Mouse (Mus musculus) kidney, postnatal 10 days (tissue): ENCODE data around the gene Trmt5.
A peak's percentile ranks its signal among the peaks of the same experiment; 100 is the strongest.

Experiments used
- DNase-seq: peaks from one replicate; pipeline ENCODE4 v3.0.0; 2021; ENCODE audit warnings: mixed read lengths

Trmt5 gene

GRCm38 (mm10) chr12:73286287-73287092 lies at the start of gene Trmt5, which contains the start of gene Slc38a6:
Gene Trmt5, minus strand, starts transcription at chr12:73286710.
Gene Slc38a6, plus strand, starts transcription at chr12:73286779.
- peak; percentile 96 for DNase-seq

- DNase-seq: peak; percentile 43
Measured at GRCm38 (mm10) chr12:73334051-73334551, 47.6 kb upstream of the Trmt5 start.

GRCm38 (mm10) chr12:73332701-73333100 lies 46.2 kb upstream of the Trmt5 start:
- no peak for DNase-seq

DNA sequence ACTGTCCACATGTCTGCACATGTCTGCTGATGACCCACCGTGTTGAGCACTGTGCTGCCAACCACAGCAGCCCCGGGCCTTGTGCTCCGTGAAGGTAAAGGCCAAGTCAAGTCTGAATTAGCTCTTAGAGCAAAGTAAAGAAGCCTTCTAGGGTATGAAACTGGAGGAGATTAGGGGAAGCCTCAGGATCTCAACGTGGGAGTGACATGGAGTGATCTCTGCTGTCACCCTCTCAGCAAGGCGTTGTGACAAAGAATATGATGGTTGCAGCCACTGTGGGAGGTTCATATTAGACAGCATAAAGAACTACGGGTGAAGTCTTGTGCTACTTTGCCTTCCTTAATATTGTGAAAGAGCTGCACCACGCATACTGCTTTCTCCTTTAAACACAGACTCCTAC lies 43.7 kb upstream of the Trmt5 start:
- no peak for DNase-seq

- no peak for DNase-seq
Measured at GRCm38 (mm10) chr12:73328448-73329167, 42.1 kb upstream of the Trmt5 start.

DNA sequence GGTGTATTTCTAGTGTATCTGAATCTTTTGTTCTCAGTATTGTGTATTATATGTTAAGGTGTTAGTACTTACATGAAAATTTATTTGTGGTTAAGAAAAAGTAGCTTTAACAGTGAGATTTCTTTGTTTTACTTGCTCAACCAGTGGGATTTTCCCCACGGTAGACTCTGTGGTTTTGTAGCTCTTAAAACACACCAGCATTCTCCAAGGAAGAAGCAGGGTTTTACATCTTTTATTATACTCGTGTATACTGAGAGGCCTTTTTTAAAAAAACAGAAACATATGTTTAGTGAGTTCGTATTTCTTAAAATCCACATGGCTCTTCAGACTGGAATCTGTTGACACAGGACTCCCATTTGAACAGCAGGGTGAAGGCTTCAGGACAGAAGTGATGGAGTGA lies 40.9 kb upstream of the Trmt5 start:
- DNase-seq: no peak

- no peak for DNase-seq
Measured at GRCm38 (mm10) chr12:73325617-73326016, 39.1 kb upstream of the Trmt5 start.

DNA sequence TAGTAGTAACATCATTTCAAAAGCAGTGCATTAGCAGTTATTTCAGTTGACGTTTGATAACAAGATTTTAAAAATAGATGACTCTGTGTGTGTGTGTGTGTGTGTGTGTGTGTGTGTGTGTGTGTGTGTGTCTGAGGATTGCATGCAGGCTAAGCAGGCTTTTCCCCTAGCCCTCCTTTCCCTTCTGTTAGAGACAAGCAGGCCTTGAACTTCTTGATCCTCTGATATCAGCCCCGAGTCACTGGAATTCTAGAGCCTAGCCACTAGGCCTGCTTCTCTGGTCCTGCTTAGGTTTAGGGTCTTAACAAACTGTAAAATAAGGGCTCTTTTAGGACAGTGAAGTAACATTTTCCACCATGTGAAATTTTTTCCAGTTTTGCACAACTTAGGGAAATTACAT lies 38.7 kb upstream of the Trmt5 start:
- DNase-seq: no peak

- peak; percentile 57 for DNase-seq
Measured at GRCm38 (mm10) chr12:73324742-73325141, 38.2 kb upstream of the Trmt5 start.

DNA sequence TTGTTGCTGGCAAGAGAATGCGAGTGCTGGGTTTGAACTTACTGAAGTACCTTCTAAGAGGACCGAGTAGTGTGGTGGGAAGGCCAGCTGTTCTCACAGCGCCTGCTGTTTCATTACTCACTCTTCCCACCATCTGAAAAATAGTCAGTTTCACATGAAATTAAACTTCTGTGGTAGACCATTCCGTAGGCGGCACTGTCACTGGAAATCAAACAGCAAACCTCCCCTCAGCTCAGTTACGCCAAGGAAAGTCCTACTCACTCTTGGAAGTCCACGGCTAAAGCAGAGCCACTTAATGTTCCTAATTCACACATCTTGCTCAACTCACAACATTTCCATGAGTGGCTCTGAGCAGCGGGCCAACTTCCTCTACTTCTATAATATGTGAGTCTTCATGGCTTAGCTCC lies 37.7 kb upstream of the Trmt5 start:
- no peak for DNase-seq

- no peak for DNase-seq
Measured at GRCm38 (mm10) chr12:73317706-73318686, 31.5 kb upstream of the Trmt5 start.

- no peak for DNase-seq
Measured at GRCm38 (mm10) chr12:73308711-73309110, 22.2 kb upstream of the Trmt5 start.

GRCm38 (mm10) chr12:73307750-73308149 lies 21.2 kb upstream of the Trmt5 start:
- DNase-seq: no peak

DNA sequence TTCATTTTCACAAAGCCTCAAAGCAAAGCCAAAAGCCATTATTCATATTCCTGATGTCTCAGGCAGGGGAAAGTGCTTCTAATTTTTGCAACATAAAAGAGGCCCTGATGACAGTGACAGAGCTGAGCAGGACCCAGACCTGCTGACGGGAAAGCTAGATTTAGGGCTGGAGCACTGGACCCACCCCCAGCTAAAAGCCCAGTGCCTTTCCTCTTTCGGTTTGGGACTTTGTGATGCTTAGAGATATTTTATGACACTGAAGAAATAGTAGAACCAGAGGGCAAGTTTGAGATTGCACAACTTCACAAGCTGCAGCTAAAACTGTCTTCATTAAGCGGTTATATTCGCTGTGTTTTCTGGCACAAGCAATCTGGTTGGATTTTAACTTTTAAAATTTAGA lies 18.1 kb upstream of the Trmt5 start:
- DNase-seq: peak; percentile 50

- DNase-seq: peak; percentile 28
Measured at GRCm38 (mm10) chr12:73300531-73300930, 14.0 kb upstream of the Trmt5 start.

- no peak for DNase-seq
Measured at GRCm38 (mm10) chr12:73298621-73299020, 12.1 kb upstream of the Trmt5 start.

- DNase-seq: no peak
Measured at GRCm38 (mm10) chr12:73295505-73296140, 9.1 kb upstream of the Trmt5 start.

- DNase-seq: no peak
Measured at GRCm38 (mm10) chr12:73294884-73295283, 8.4 kb upstream of the Trmt5 start.

- no peak for DNase-seq
Measured at GRCm38 (mm10) chr12:73288626-73289025, 2.1 kb upstream of the Trmt5 start.

- peak; percentile 58 for DNase-seq
Measured at GRCm38 (mm10) chr12:73287609-73288008, 1.1 kb upstream of the Trmt5 start.

DNA sequence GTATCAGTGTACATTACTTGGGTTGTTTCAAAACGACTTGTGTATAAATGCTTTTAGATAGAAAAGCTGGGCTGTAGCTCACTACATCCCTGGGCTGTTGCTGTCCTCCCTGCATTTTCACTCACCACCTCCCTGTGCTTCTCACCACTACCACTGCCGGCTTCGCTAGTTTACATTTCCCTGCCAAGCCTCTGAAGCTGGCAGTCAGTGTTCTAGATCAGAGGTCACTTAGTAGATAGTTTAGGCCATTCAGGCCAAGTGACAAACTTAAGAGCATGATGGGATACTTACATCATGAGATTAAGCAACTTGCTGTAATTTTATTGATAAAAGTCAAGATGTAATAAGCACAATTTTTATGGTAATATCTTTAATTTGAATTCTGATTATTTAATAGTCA lies 11.6 kb downstream of the Trmt5 start:
- no peak for DNase-seq

GRCm38 (mm10) chr12:73269933-73270332 lies 16.6 kb downstream of the Trmt5 start:
- peak; percentile 55 for DNase-seq
